Mouse (Mus musculus) testis, adult 2 months (tissue): ENCODE measurements around the gene Sema5a. TPM values are rescaled to one million over a fixed set of nuclear protein-coding genes. Genes with fewer than 3 reads are reported as not detected.

Experiments used
- H3K27ac ChIP-seq: fragments of 200-500 bp; 2 replicates; pipeline ENCODE4 v1.5.1; 2012; ENCODE audit warnings: low read depth, low read length; ENCODE audit not compliant: control insufficient read depth, insufficient read depth
- H3K27me3 ChIP-seq: fragments of 200-500 bp; 2 replicates; pipeline ENCODE4 v1.6.1; 2012; ENCODE audit warnings: mild to moderate bottlenecking, low read length, moderate library complexity; ENCODE audit not compliant: control insufficient read depth, insufficient read depth
- H3K36me3 ChIP-seq: fragments of 200-500 bp; 2 replicates; pipeline ENCODE4 v1.6.1; 2012; ENCODE audit warnings: mild to moderate bottlenecking, low read length; ENCODE audit not compliant: control insufficient read depth, insufficient read depth
- H3K4me1 ChIP-seq: fragments of 200-500 bp; 2 replicates; pipeline ENCODE4 v1.6.1; 2012; ENCODE audit warnings: low read length; ENCODE audit not compliant: control insufficient read depth, insufficient read depth
- H3K4me3 ChIP-seq: fragments of 200-500 bp; 2 replicates; pipeline ENCODE4 v1.5.1; 2012; ENCODE audit warnings: low read depth, mild to moderate bottlenecking, low read length, moderate library complexity, mixed read lengths; ENCODE audit not compliant: control insufficient read depth
- CTCF ChIP-seq: fragments of 200-500 bp; IDR thresholded peaks from 2 replicates; pipeline ENCODE4 v1.5.1; 2012; ENCODE audit warnings: low read depth, mild to moderate bottlenecking, inconsistent platforms, low read length, moderate library complexity; ENCODE audit not compliant: control insufficient read depth, insufficient read depth, insufficient replicate concordance
- POLR2A ChIP-seq: fragments of 200-500 bp; IDR thresholded peaks from 2 replicates; pipeline ENCODE4 v1.6.1; 2012; ENCODE audit warnings: low read depth, mild to moderate bottlenecking, inconsistent platforms, low read length, moderate library complexity; ENCODE audit not compliant: control insufficient read depth
- polyA plus RNA-seq: library from polyadenylated mRNA; depleted of rRNA; stranded (reverse); fragments of >200 nt; gene quantifications from 2 replicates; pipeline ENCODE4 v1.2.3, GENCODE M21; 2012

Sema5a gene
- polyA plus RNA-seq, 1 experiment: 4.5 TPM

DNA sequence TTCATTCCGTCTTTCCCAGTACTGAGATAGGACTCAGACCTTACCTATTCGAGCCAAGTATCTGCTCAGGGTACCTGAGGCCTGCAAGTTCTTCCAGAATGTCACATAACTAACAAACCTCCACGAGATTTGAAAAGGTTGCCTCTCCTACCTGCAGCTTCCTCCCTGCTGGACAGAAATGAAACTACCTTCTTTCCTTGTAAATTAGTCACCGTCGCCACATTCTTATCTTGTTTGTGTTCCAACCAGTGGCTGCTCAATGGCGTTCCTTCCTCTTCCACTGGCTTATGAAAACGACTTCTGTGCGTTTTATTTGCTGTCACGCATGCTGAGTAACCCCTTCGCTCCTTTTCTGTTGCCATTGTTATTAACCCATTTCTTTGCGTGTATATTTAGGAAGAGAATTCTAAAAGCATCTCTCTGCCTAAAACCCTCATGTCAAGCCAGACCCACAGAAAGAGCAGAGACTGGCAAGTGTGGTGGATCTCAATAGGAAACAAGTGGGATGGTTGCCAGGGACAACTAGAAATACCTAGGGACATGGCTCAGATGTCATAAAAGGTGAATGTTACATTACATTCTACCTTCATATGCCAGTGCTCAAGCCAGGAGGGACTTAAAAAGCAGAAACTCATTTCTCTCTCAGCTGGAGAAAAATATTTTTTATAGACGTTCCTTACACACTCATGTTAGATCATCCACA is 378.6 kb downstream of the Sema5a start:
- Histone ChIP-seq H3K27ac (no peak overlapping the region), H3K4me3 (peak overlapping the region; percentile 61), H3K36me3 (no peaks in the 10 kb centered on the region), H3K27me3 (no peaks in the 10 kb centered on the region), H3K4me1 (no peaks in the 10 kb centered on the region)
- TF ChIP-seq CTCF (no peak), POLR2A (no peak)

DNA sequence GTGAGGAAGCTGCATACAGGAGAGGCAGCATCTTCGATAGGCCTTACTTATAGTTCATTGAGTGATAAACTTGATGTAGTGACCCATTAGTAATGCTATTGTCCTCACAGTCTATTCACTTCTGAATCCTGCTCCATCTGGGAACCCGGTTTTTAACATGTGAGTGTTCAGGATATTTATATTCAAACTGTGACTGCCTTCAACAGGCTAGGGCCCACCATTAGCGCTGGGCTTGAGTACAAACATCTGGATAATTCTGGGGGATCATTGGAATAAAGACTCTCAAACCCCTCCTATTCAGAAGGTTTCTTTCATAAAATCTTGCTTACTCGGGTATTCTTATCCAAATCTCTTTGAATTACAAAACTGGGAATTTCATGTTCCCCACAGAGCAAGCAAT is 379.5 kb downstream of the Sema5a start:
- Histone ChIP-seq H3K27ac (no peak overlapping the region), H3K4me1 (no peaks in the 10 kb centered on the region), H3K27me3 (no peaks in the 10 kb centered on the region), H3K36me3 (no peaks in the 10 kb centered on the region), H3K4me3 (no peak overlapping the region)
- TF ChIP-seq CTCF: no peak
- no peak for TF ChIP-seq POLR2A

DNA sequence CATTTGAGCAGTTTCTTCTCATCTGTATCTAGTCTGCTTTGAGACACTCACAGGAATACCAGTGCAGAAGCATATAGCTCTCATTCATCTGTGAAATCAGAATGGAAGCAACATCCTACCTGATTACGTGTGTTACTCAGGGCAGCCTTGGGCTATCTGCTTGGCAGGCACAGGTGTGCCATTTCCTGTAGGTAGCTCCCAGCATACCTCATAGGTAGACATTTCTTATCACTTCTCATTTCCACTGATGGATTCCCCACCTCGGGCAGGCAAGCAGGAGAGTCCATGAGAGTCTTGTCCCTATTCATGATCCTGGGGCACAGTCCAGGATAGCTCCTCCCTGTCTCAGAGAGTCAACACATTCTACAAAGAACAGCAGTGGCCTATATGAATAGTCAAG is 381.4 kb downstream of the Sema5a start:
- no peak overlapping the region for H3K27ac ChIP-seq
- TF ChIP-seq POLR2A (no peak), CTCF (no peak)
- no peaks in the 10 kb centered on the region for H3K36me3 ChIP-seq
- 0 out of 2 replicates have a peak, but pooled peaks cover under 1% of the 10 kb centered on the region for H3K4me1 ChIP-seq
- no peak overlapping the region for H3K4me3 ChIP-seq
- H3K27me3 ChIP-seq: no peaks in the 10 kb centered on the region

DNA sequence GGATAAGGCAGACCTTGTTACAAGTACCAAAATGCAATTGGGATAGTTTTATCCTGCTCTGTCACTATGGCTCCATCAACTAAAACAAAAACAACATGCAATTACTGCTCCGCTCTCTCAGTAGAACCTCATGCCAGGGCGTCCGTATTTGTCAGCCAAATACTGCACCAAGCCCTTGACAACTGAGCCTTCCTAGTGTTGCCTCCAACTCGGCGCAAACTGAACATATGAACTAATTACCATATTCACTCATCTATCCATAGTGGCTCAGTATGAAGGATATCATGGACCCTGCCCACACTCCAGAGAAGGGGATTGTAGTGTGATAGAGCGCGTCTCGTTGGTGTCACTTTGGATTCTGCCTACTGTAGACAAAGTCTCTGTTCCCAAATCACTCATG is 389.1 kb downstream of the Sema5a start:
- Histone ChIP-seq H3K36me3 (no peaks in the 10 kb centered on the region), H3K4me3 (no peak overlapping the region), H3K4me1 (0 out of 2 replicates have a peak, but pooled peaks cover 2% of the 10 kb centered on the region), H3K27me3 (no peaks in the 10 kb centered on the region), H3K27ac (no peak overlapping the region)
- TF ChIP-seq POLR2A (no peak), CTCF (no peak)

DNA sequence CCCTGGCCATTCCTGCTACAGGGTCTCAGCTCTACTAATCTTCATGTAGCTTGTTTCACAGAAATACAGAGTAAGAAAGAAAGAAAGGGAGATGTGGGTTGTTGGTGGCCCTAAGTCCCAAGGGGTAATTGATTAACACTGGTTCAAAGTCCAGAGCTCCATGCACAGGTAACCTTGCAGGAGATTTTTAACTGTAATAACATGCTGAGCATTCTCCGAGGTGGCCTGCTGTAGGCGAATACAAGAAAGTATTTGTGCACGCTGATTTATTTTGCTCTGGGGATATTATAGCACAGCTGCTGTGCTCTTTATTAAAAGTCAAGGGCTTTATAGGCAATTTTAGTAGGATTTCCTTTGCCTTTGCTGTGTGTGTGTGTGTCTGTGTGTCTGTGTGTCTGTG is 393.3 kb downstream of the Sema5a start:
- H3K4me1 ChIP-seq: no peaks in the 10 kb centered on the region

DNA sequence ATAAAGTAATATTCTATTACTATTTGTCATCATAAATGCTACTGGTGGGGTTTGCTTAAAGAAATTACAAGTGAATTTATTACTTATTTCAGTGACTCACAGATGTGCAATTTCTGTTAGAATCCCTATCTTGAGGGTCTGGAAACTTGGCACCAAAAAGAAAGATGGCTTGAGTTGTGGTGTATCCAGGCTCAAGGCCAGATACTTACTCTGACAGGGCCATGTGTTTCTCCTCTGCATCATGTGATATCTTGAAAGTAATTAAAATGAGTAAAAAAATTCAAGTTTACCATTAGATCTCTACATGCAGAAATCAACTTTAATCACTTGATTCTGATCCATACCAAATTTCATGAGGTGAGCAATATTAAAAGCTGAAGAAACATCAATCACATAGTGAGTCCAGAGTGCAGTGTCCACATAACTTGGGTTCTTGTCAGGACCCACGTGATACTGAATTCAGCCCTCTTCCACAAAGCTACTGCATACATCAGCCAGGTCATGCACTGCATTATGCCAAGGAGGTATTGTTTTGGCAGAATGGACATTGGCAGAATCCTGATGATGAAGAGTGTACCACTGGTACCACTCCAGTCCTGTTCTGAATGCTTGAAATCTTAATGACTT is 402.6 kb downstream of the Sema5a start:
- H3K4me1 ChIP-seq: no peaks in the 10 kb centered on the region
- H3K36me3 ChIP-seq: no peaks in the 10 kb centered on the region
- TF ChIP-seq CTCF: no peak
- no peak for TF ChIP-seq POLR2A
- H3K4me3 ChIP-seq: no peak overlapping the region
- no peaks in the 10 kb centered on the region for H3K27me3 ChIP-seq
- H3K27ac ChIP-seq: no peak overlapping the region

More for the DNA sequence above, 393.3 kb downstream of the Sema5a start:
- Histone ChIP-seq H3K36me3 (no peaks in the 10 kb centered on the region), H3K27me3 (no peaks in the 10 kb centered on the region), H3K4me3 (no peak overlapping the region), H3K27ac (no peak overlapping the region)
- no peak for TF ChIP-seq POLR2A
- no peak for TF ChIP-seq CTCF

DNA sequence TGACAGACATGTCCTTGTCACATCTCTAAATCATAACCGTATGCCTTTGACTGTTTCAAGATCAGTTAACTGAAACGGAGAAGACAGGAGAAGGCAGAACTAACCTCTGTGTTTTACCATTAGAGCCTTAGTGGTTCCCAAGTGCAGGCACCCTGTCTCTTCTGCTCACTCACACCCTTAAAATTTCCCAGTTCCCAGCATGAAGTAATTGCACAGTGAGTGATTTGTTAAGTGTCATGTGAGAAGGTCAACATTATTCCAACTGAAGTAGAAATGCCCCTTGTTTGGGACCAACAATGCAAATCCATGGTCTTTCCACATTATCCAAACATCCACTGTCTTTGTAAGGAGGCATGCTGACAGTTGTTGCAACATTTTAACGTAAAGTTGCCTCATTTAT is 409.4 kb downstream of the Sema5a start:
- no peak overlapping the region for H3K27ac ChIP-seq
- H3K36me3 ChIP-seq: no peaks in the 10 kb centered on the region
- no peaks in the 10 kb centered on the region for H3K4me1 ChIP-seq
- H3K27me3 ChIP-seq: no peaks in the 10 kb centered on the region
- TF ChIP-seq CTCF: no peak
- no peak for TF ChIP-seq POLR2A
- no peak overlapping the region for H3K4me3 ChIP-seq

DNA sequence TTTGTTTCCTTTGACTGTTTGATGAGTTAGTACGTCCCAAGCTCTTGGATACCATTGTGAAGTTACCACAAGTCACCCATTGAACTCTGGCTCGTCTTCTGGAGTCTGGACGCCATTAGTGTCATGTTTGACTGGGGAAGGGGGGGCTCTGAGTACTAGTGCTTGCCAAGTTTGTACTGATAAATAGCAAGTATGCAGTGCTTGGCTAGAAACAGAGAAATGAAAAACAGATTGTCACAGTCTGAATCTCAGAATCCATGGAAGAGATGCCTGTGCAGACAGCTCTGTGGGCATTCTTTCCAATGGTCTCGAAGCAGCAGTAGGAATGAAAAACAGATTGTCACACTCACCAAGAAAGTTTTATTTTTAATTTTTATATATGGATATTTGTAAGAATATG is 411.4 kb downstream of the Sema5a start:
- Histone ChIP-seq H3K4me3 (no peak overlapping the region), H3K4me1 (no peaks in the 10 kb centered on the region), H3K27ac (no peak overlapping the region), H3K36me3 (no peaks in the 10 kb centered on the region), H3K27me3 (no peaks in the 10 kb centered on the region)
- no peak for TF ChIP-seq CTCF
- TF ChIP-seq POLR2A: no peak
